Mouse (Mus musculus): ENCODE results near the gene Rab4a. TPM values are rescaled to one million over a fixed set of nuclear protein-coding genes. Genes with fewer than 3 reads are reported as not detected.

Rab4a gene
- total and polyA plus RNA-seq, 3 experiments, result 22.2 to 44.6 TPM; not detected in 1

GRCm38 (mm10) chr8:123812227-123812626, 6.4 kb downstream of the Rab4a start:
- no peak overlapping the region for H3K4me3 ChIP-seq (ENCODE audit: control insufficient read depth in 1 of 2, insufficient read depth in 1 of 2, low read depth in 2 of 2, low read length in 2 of 2)
- H3K9me3 ChIP-seq (replicated peaks; ENCODE audit: insufficient read depth, low read length), result no peaks in the 10 kb centered on the region
- H3K9ac ChIP-seq (ENCODE audit: control insufficient read depth, low read depth, low read length, poor library complexity, severe bottlenecking), result no peak overlapping the region
- H3K79me2 ChIP-seq (ENCODE audit: control insufficient read depth, insufficient read depth, low read length, poor library complexity), result peaks cover 58% of the 10 kb centered on the region
- H3K36me3 ChIP-seq (ENCODE audit: control insufficient read depth in 1 of 2, insufficient read depth in 2 of 2, low read length in 2 of 2), result peaks cover 4 to 12% of the 10 kb centered on the region in 2 experiments; a peak in 2 of 4 replicates
- H3K27ac ChIP-seq (ENCODE audit: control insufficient read depth, low read depth, low read length), result no peak overlapping the region
- DNase-seq (ENCODE audit: low read depth, low spot score), result no peak
- TF ChIP-seq MAX (IDR thresholded peaks at IDR 0.05; ENCODE audit: low read length) (no peak), MAFK (IDR thresholded peaks at IDR 0.05; ENCODE audit: borderline replicate concordance, low read depth, low read length) (no peak), ZC3H11A (IDR thresholded peaks at IDR 0.05; ENCODE audit: low read depth, low read length) (no peak), MXI1 (IDR thresholded peaks at IDR 0.05; ENCODE audit: low read depth, low read length) (no peak), MAZ (IDR thresholded peaks at IDR 0.05; ENCODE audit: low read depth, low read length) (no peak), POLR2AphosphoS5 (IDR thresholded peaks at IDR 0.05; ENCODE audit: borderline replicate concordance, low read depth, low read length) (no peak), USF1 (IDR thresholded peaks at IDR 0.05; ENCODE audit: low read depth, low read length) (no peak), SMC3 (IDR thresholded peaks at IDR 0.05; ENCODE audit: low read depth, low read length) (no peak), POLR2A (IDR thresholded peaks at IDR 0.05; ENCODE audit: control insufficient read depth in 1 of 2, insufficient read depth in 1 of 2, low read depth in 1 of 2, low read length in 2 of 2, poor library complexity in 1 of 2) (no peak), MYB (IDR thresholded peaks at IDR 0.05; ENCODE audit: low read depth, low read length) (no peak), KAT2A (conservative IDR thresholded peaks at IDR 0.05; ENCODE audit: low read depth, low read length) (no peak), MEF2A (IDR thresholded peaks at IDR 0.05; ENCODE audit: extremely low read depth, insufficient replicate concordance, low read depth, low read length, poor library complexity, severe bottlenecking) (no peak)
- no peaks in the 10 kb centered on the region for H3K27me3 ChIP-seq (ENCODE audit: control insufficient read depth in 1 of 2, insufficient read depth in 2 of 2, low read length in 2 of 2)
- peaks cover 0 to 9% of the 10 kb centered on the region in 2 experiments; a peak in 1 of 4 replicates for H3K4me1 ChIP-seq (ENCODE audit: control insufficient read depth in 1 of 2, insufficient read depth in 2 of 2, low read length in 2 of 2)

DNA sequence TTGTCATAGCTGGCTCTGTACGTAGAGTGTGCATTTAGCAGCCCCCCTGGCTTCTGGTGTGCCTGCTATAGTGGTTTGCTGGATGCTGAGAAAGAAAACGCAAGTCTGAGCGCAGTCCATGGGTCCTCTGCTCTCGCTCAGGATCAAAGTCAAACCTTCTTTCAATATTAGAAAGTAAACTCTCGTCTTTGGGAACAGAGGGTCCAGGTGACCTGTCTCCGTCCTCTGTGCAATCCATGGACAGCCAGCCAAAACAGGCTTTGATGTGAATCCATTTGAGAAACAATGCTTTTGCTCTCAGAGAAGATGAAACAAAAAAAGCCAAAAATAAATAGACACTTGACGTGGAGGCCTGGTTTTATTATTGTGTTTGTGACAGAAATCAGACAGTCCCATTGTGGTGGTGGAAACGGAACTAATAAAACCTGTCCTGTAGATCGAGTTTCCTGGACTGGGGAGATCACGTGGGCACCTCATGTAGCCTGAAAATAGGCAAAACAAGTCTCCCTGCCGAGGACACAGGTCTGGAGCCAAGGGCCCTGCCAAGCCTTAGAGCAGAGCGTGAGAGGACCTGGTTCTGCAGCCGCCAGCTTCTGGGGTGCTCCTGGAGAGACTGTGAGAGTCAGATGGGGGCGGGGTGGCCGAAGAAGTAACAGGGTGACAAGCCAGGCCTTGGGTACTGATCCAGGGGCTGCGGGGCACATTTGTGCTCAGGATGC, 7.5 kb downstream of the Rab4a start:
- H3K36me3 ChIP-seq (ENCODE audit: control insufficient read depth in 1 of 2, insufficient read depth in 2 of 2, low read length in 2 of 2), result peaks cover 4% of the 10 kb centered on the region in 2 experiments; a peak in 3 of 4 replicates
- no peaks in the 10 kb centered on the region; a peak in 1 of 4 replicates for H3K4me1 ChIP-seq (ENCODE audit: control insufficient read depth in 1 of 2, insufficient read depth in 2 of 2, low read length in 2 of 2)
- DNase-seq (ENCODE audit: low read depth, low spot score), result no peak
- H3K9ac ChIP-seq (ENCODE audit: control insufficient read depth, low read depth, low read length, poor library complexity, severe bottlenecking), result no peak overlapping the region
- no peak overlapping the region for H3K27ac ChIP-seq (ENCODE audit: control insufficient read depth, low read depth, low read length)
- H3K4me3 ChIP-seq (ENCODE audit: control insufficient read depth in 1 of 2, insufficient read depth in 1 of 2, low read depth in 2 of 2, low read length in 2 of 2), result no peak overlapping the region
- no peaks in the 10 kb centered on the region for H3K27me3 ChIP-seq (ENCODE audit: control insufficient read depth in 1 of 2, insufficient read depth in 2 of 2, low read length in 2 of 2)
- TF ChIP-seq JUND (IDR thresholded peaks at IDR 0.05; ENCODE audit: low read depth, low read length) (no peak), ELF1 (IDR thresholded peaks at IDR 0.05; ENCODE audit: low read depth, low read length) (no peak), ETS1 (IDR thresholded peaks at IDR 0.05; ENCODE audit: low read depth, low read length) (no peak), SMC3 (IDR thresholded peaks at IDR 0.05; ENCODE audit: low read depth, low read length) (no peak), RCOR1 (IDR thresholded peaks at IDR 0.05; ENCODE audit: low read depth, low read length) (no peak), MYB (IDR thresholded peaks at IDR 0.05; ENCODE audit: low read depth, low read length) (no peak), POLR2A (IDR thresholded peaks at IDR 0.05; ENCODE audit: control insufficient read depth in 1 of 2, insufficient read depth in 1 of 2, low read depth in 1 of 2, low read length in 2 of 2, poor library complexity in 1 of 2) (no peak), E2F4 (IDR thresholded peaks at IDR 0.05; ENCODE audit: borderline replicate concordance, low read depth, low read length) (no peak), MAFK (IDR thresholded peaks at IDR 0.05; ENCODE audit: borderline replicate concordance, low read depth, low read length) (no peak), POLR2AphosphoS5 (IDR thresholded peaks at IDR 0.05; ENCODE audit: borderline replicate concordance, low read depth, low read length) (no peak), BHLHE40 (IDR thresholded peaks at IDR 0.05; ENCODE audit: borderline replicate concordance, low read depth, low read length) (no peak), NRF1 (IDR thresholded peaks at IDR 0.05; ENCODE audit: insufficient read depth, low read depth, low read length, poor library complexity, severe bottlenecking) (no peak), TBP (IDR thresholded peaks at IDR 0.05; ENCODE audit: low read depth, low read length) (no peak), TAL1 (IDR thresholded peaks at IDR 0.05; ENCODE audit: low read length) (no peak)
- no peaks in the 10 kb centered on the region for H3K9me3 ChIP-seq (replicated peaks; ENCODE audit: insufficient read depth, low read length)
- peaks cover 52% of the 10 kb centered on the region for H3K79me2 ChIP-seq (ENCODE audit: control insufficient read depth, insufficient read depth, low read length, poor library complexity)
